Mouse (Mus musculus) CH12.LX (cell line): Measurements from ENCODE around the gene Ifna2. TPM values are rescaled to one million over a fixed set of nuclear protein-coding genes. Genes with fewer than 3 reads are reported as not detected.

Experiments
- DNase-seq: peaks from one replicate; pipeline ENCODE4 v3.0.0-alpha.2; 2013; ENCODE audit errors: extremely low read depth
- H3K27ac ChIP-seq: 2 replicates; pipeline ENCODE4 v1.5.1; 2012; ENCODE audit warnings: low read depth, mild to moderate bottlenecking, control low read depth, moderate library complexity; ENCODE audit not compliant: insufficient read depth
- H3K27me3 ChIP-seq: replicated peaks from 2 replicates; pipeline ENCODE3; 2012; ENCODE audit warnings: inconsistent platforms
- H3K36me3 ChIP-seq, 2 experiments: replicated peaks in 1 of 2; 2 replicates each; pipeline versions ENCODE3 to v1.6.1; 2012; ENCODE audit warnings: inconsistent platforms in 1 of 2, low read length in 1 of 2, mild to moderate bottlenecking in 1 of 2, mixed read lengths in 1 of 2, moderate library complexity in 1 of 2; ENCODE audit not compliant: control insufficient read depth in 1 of 2, insufficient read depth in 1 of 2
- H3K4me1 ChIP-seq, 2 experiments: 2 replicates each; pipeline ENCODE4 v1.6.1; 2012; ENCODE audit warnings: inconsistent platforms in 1 of 2, moderate library complexity in 1 of 2; ENCODE audit not compliant: insufficient read depth in 2 of 2, control insufficient read depth in 1 of 2
- H3K4me2 ChIP-seq: 2 replicates; pipeline ENCODE4 v1.6.1; 2012; ENCODE audit warnings: low read depth, mild to moderate bottlenecking, control low read depth; ENCODE audit not compliant: poor library complexity, insufficient read depth, severe bottlenecking
- H3K4me3 ChIP-seq, 3 experiments: fragments of 150-350 bp in 1 of 3; sonication (generic) in 1 of 3; replicated peaks in 1 of 3; 2 replicates each; pipeline versions ENCODE3 to v1.5.1; 2011 to 2012; ENCODE audit warnings: low read depth in 2 of 3, low read length in 2 of 3, mild to moderate bottlenecking in 2 of 3, moderate library complexity in 2 of 3, control low read depth in 1 of 3, improper control_type of control experiment in 1 of 3, inconsistent platforms in 1 of 3, mixed read lengths in 1 of 3; ENCODE audit not compliant: poor library complexity in 1 of 3
- H3K79me2 ChIP-seq: replicated peaks from 2 replicates; pipeline ENCODE4 v1.6.1; 2012; ENCODE audit warnings: mild to moderate bottlenecking, moderate library complexity; ENCODE audit not compliant: control insufficient read depth, poor library complexity, insufficient read depth, severe bottlenecking; ENCODE audit errors: extremely low read depth
- H3K9ac ChIP-seq: 2 replicates; pipeline ENCODE4 v1.6.1; 2012; ENCODE audit warnings: low read depth, mild to moderate bottlenecking, control low read depth, moderate library complexity; ENCODE audit not compliant: insufficient read depth
- H3K9me3 ChIP-seq: replicated peaks from 2 replicates; pipeline ENCODE3; 2012; ENCODE audit warnings: low read length, inconsistent platforms, mixed read lengths
- CHD2 ChIP-seq: IDR thresholded peaks from 2 replicates; pipeline ENCODE4 v1.6.1; 2011; ENCODE audit warnings: low read length, improper control_type of control experiment
- CTCF ChIP-seq, 2 experiments: IDR thresholded peaks in 1 of 2; conservative IDR thresholded peaks in 1 of 2; 2 replicates each; pipeline ENCODE4 v1.5.1; 2011 to 2012; ENCODE audit warnings: low read depth in 2 of 2, low read length in 2 of 2, improper control_type of control experiment in 1 of 2, inconsistent platforms in 1 of 2, mild to moderate bottlenecking in 1 of 2, moderate library complexity in 1 of 2
- E2F4 ChIP-seq: IDR thresholded peaks from 2 replicates; pipeline ENCODE4 v1.6.1; 2011; ENCODE audit warnings: low read depth, low read length, improper control_type of control experiment; ENCODE audit not compliant: insufficient replicate concordance
- EP300 ChIP-seq: IDR thresholded peaks from 2 replicates; pipeline ENCODE4 v1.6.1; 2011; ENCODE audit warnings: low read length, improper control_type of control experiment
- ETS1 ChIP-seq: conservative IDR thresholded peaks from 2 replicates; pipeline ENCODE4 v1.6.1; 2012; ENCODE audit warnings: low read depth, mild to moderate bottlenecking, inconsistent platforms, low read length, improper control_type of control experiment, moderate library complexity
- IRF4 ChIP-seq: IDR thresholded peaks from 2 replicates; pipeline ENCODE4 v1.6.1; 2014; ENCODE audit warnings: low read depth, mild to moderate bottlenecking, inconsistent platforms, low read length, improper control_type of control experiment
- MAFK ChIP-seq: IDR thresholded peaks from 2 replicates; pipeline ENCODE4 v1.6.1; 2011; ENCODE audit warnings: low read length, improper control_type of control experiment; ENCODE audit not compliant: insufficient replicate concordance
- MAZ ChIP-seq: IDR thresholded peaks from 2 replicates; pipeline ENCODE4 v1.6.1; 2012; ENCODE audit warnings: low read depth, mild to moderate bottlenecking, inconsistent platforms, low read length, improper control_type of control experiment, moderate library complexity
- MYC ChIP-seq: IDR thresholded peaks from 2 replicates; pipeline ENCODE4 v1.6.1; 2011; ENCODE audit warnings: low read depth, mild to moderate bottlenecking, improper control_type of control experiment, low read length
- PAX5 ChIP-seq: IDR thresholded peaks from 2 replicates; pipeline ENCODE4 v1.6.1; 2012; ENCODE audit warnings: low read length, inconsistent platforms, mixed read lengths
- POLR2A ChIP-seq: IDR thresholded peaks from 2 replicates; pipeline ENCODE4 v1.6.1; 2011; ENCODE audit warnings: low read depth, mild to moderate bottlenecking, improper control_type of control experiment, low read length
- RCOR1 ChIP-seq: conservative IDR thresholded peaks from 2 replicates; pipeline ENCODE4 v1.6.1; 2012; ENCODE audit warnings: low read depth, mild to moderate bottlenecking, inconsistent platforms, low read length, improper control_type of control experiment
- SMC3 ChIP-seq: IDR thresholded peaks from 2 replicates; pipeline ENCODE4 v1.6.1; 2011; ENCODE audit warnings: low read depth, low read length, improper control_type of control experiment
- TBP ChIP-seq: conservative IDR thresholded peaks from 2 replicates; pipeline ENCODE4 v1.6.1; 2011; ENCODE audit warnings: low read depth, low read length, improper control_type of control experiment
- UBTF ChIP-seq: IDR thresholded peaks from 2 replicates; pipeline ENCODE4 v1.6.1; 2012; ENCODE audit warnings: low read depth, mild to moderate bottlenecking, inconsistent platforms, low read length, improper control_type of control experiment, moderate library complexity
- USF2 ChIP-seq: conservative IDR thresholded peaks from 2 replicates; pipeline ENCODE4 v1.6.1; 2011; ENCODE audit warnings: low read depth, low read length, improper control_type of control experiment
- ZC3H11A ChIP-seq: IDR thresholded peaks from 2 replicates; pipeline ENCODE4 v1.6.1; 2012; ENCODE audit warnings: low read depth, mild to moderate bottlenecking, inconsistent platforms, low read length, improper control_type of control experiment
- ZKSCAN1 ChIP-seq: IDR thresholded peaks from 2 replicates; pipeline ENCODE4 v1.6.1; 2012; ENCODE audit warnings: low read depth, inconsistent platforms, low read length, improper control_type of control experiment, borderline replicate concordance
- dilution Hi-C: fragments of 300-500 bp; cut with MboI; formaldehyde crosslinking; loops from 2 replicates; pipeline ENCODE4 v1.14.3; 2020; ENCODE audit warnings: low sequenced_read_pairs; ENCODE audit not compliant: extremely low pct_unique_long_range_greater_than_20kb, extremely low pct_ligation_motif_present
- in situ Hi-C: fragments of 300-500 bp; cut with MboI; formaldehyde crosslinking; loops from 3 replicates; pipeline ENCODE4 v1.14.3; 2019; ENCODE audit warnings: low sequenced_read_pairs, low pct_ligation_motif_present, low pct_unique_long_range_greater_than_20kb, mixed read lengths
- polyA plus RNA-seq: library from polyadenylated mRNA; unstranded; fragments of >175 nt; gene quantifications from 2 replicates; pipeline ENCODE4 v1.2.1, GENCODE M21; 2012; ENCODE audit warnings: low read depth; ENCODE audit not compliant: insufficient read length
- total RNA-seq, 2 experiments: library from RNA; depleted of rRNA; stranded (reverse); fragments of 300-350 nt in 1 of 2; fragments of >200 nt in 1 of 2; gene quantifications; 2 replicates each; pipeline ENCODE4 v1.2.3; 2012 to 2014

Ifna2 gene
- total and polyA plus RNA-seq, 3 experiments, result not detected

GRCm38 (mm10) chr4:88655461-88655860, 28.3 kb downstream of the Ifna2 start:
- Histone ChIP-seq H3K27me3 (no peaks in the 10 kb centered on the region), H3K4me3 (no peak overlapping the region), H3K4me1 (0 out of 4 replicates have a peak, but pooled peaks cover 0 to 3% of the 10 kb centered on the region in 2 experiments), H3K9me3 (peaks cover 10% of the 10 kb centered on the region), H3K4me2 (no peak overlapping the region), H3K79me2 (no peaks in the 10 kb centered on the region), H3K36me3 (no peaks in the 10 kb centered on the region), H3K27ac (no peak overlapping the region), H3K9ac (no peak overlapping the region)
- TF ChIP-seq USF2 (no peak), CTCF (conservative IDR thresholded peaks at IDR 0.05 in 1 of 2, IDR thresholded peaks at IDR 0.05 in 1 of 2; ENCODE audit: low read depth in 2 of 2, low read length in 2 of 2) (no peak), E2F4 (no peak), RCOR1 (no peak), SMC3 (no peak), POLR2A (no peak), ETS1 (no peak), ZKSCAN1 (no peak), MAFK (no peak), PAX5 (no peak), UBTF (no peak), MYC (no peak), MAZ (no peak), TBP (no peak), CHD2 (no peak), ZC3H11A (no peak)
- no peak for DNase-seq
- in situ Hi-C loops, result no loop called here
- dilution Hi-C loops, result no loop called here

DNA sequence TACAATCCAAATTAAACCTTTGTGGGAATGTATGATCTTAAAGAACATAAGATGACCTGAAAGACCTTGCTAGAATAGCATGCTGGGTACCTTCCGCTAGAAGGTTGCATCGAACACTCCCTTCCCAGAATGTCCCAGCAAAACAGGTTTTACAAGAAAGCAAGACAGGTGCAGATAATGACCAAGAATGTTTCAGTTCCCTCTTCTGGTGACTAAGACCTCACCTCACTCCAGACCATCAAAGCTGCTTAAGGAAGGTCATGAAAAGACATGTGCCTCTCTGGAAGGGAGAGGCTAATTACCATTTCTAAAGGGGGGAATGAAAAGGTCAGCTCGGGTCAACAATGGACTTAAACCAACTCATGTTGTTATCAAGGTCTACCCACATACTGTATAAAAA, 30.1 kb downstream of the Ifna2 start:
- no peak for TF ChIP-seq IRF4
- TF ChIP-seq EP300, result 0 out of 2 replicates have a peak, but pooled peaks have one; percentile 4
- no peaks in the 10 kb centered on the region for H3K79me2 ChIP-seq
- no peak for DNase-seq
- no peaks in the 10 kb centered on the region for H3K27me3 ChIP-seq
- H3K4me1 ChIP-seq, result 0 out of 4 replicates have a peak, but pooled peaks cover 0 to 3% of the 10 kb centered on the region in 2 experiments
- H3K4me2 ChIP-seq, result no peak overlapping the region
- in situ Hi-C loops, result no loop called here
- no peak overlapping the region for H3K27ac ChIP-seq
- H3K4me3 ChIP-seq, result no peak overlapping the region
- no peak overlapping the region for H3K9ac ChIP-seq
- no peaks in the 10 kb centered on the region for H3K36me3 ChIP-seq
- H3K9me3 ChIP-seq, result peaks cover 12% of the 10 kb centered on the region
- dilution Hi-C loops, result no loop called here
